Mouse (Mus musculus) retina, adult 2 months (tissue): ENCODE results near the gene Nepn.
A peak's percentile ranks its signal among the peaks of the same experiment; 100 is the strongest.
"Not testable (repeated sequence)": the region's sequence is repeated elsewhere in the genome, so short reads cannot be mapped to it uniquely, and the experiment has no call there.

Experiments used
- DNase-seq: peaks from one replicate; pipeline ENCODE4 v3.0.0-alpha.2; 2012; ENCODE audit warnings: low read depth, low spot score

Nepn gene

GRCm38 (mm10) chr10:52388922-52389430 lies at the start of gene Nepn:
TSS of gene Nepn (plus strand) at chr10:52388972.
- no peak for DNase-seq

GRCm38 (mm10) chr10:52343324-52343723 lies 45.4 kb upstream of the Nepn start:
- not testable (repeated sequence) for DNase-seq

GRCm38 (mm10) chr10:52353184-52353583 lies 35.6 kb upstream of the Nepn start:
- DNase-seq: no peak

GRCm38 (mm10) chr10:52358467-52358866 lies 30.3 kb upstream of the Nepn start, which contains the start of gene Gm26741:
TSS of gene Gm26741 (plus strand) at chr10:52358767.
- DNase-seq: no peak

GRCm38 (mm10) chr10:52360241-52360735 lies 28.5 kb upstream of the Nepn start:
- no peak for DNase-seq

GRCm38 (mm10) chr10:52360862-52361609 lies 27.7 kb upstream of the Nepn start:
- DNase-seq: no peak

- no peak for DNase-seq
These were observed 20.4 kb upstream of the Nepn start for GRCm38 (mm10) chr10:52368376-52368775.

- no peak for DNase-seq
These were observed 14.9 kb upstream of the Nepn start for GRCm38 (mm10) chr10:52373834-52374233.

- no peak for DNase-seq
These were observed 14.1 kb upstream of the Nepn start for GRCm38 (mm10) chr10:52374651-52375050.

GRCm38 (mm10) chr10:52376422-52376821 lies 12.3 kb upstream of the Nepn start:
- no peak for DNase-seq

- no peak for DNase-seq
These were observed 11.0 kb upstream of the Nepn start for GRCm38 (mm10) chr10:52377813-52378212.

- peak; percentile 16 for DNase-seq
These were observed 7.4 kb upstream of the Nepn start for GRCm38 (mm10) chr10:52381321-52381801.

GRCm38 (mm10) chr10:52381845-52382591 lies 6.8 kb upstream of the Nepn start, which contains the start of gene Gopc:
TSS of gene Gopc (minus strand) at chr10:52382124.
- peak; percentile 91 for DNase-seq

- DNase-seq: no peak
These were observed 5.8 kb upstream of the Nepn start for GRCm38 (mm10) chr10:52383022-52383421.

- no peak for DNase-seq
These were observed 5.2 kb upstream of the Nepn start for GRCm38 (mm10) chr10:52383522-52383921.

GRCm38 (mm10) chr10:52384823-52385610 lies 3.8 kb upstream of the Nepn start:
- DNase-seq: peak; percentile 41

- DNase-seq: no peak
These were observed 1.6 kb upstream of the Nepn start for GRCm38 (mm10) chr10:52387192-52387591.

- DNase-seq: no peak
These were observed 666 bp downstream of the Nepn start for GRCm38 (mm10) chr10:52389438-52389837.

- DNase-seq: no peak
These were observed 2.4 kb downstream of the Nepn start for GRCm38 (mm10) chr10:52391208-52391607.

GRCm38 (mm10) chr10:52396647-52397046 lies 7.9 kb downstream of the Nepn start:
- DNase-seq: no peak

GRCm38 (mm10) chr10:52398715-52399114 lies 9.9 kb downstream of the Nepn start:
- no peak for DNase-seq
